Mouse (Mus musculus): ENCODE measurements around the gene Enho. TPM values are rescaled to one million over a fixed set of nuclear protein-coding genes. Genes with fewer than 3 reads are reported as not detected.
A peak's percentile ranks its signal among the peaks of the same experiment; 100 is the strongest.
"Not testable (repeated sequence)": the region's sequence is repeated elsewhere in the genome, so short reads cannot be mapped to it uniquely, and the experiment has no call there.

The Enho gene
- 115 and 117 TPM in 2 replicates for polyA plus RNA-seq (2015; fragmentation: Nextera tagmentation; extraction: Ambion mirVana)

DNA sequence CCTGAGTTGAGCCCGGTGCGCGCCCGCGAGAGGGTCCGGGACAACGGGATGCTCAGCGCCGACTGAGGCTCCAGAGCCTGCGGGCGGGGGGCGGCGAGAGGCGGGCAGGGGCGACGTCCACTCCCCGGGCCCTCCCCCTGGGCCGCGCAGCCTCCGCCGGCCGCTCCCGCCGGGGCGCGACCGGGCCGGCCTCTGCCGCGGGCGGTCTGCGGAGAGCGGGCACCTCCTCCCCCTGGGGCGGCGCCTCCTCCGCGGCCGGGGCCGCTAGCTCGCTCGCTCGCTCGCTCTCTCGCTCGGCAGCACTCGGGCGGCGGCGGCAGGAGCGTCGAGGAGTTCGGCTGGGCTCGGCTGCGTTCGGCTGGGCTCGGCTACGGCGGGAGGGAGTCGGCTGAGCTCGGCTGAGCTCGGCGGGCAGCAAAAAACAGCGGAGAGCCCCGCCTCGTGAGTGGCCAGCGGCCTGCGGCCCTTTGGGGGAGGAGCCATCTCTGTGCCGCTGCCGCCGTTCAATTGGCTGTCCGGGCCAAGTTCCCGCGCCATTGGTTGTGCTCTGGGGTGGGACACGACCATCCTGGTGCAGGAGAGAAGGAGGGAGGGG lies at the start of gene Enho:
Gene Enho (minus strand): TSS at position 412 of the 595 bp plus-strand sequence.
- Histone ChIP-seq H3K9ac (ENCODE audit: low read depth, low read length) (peak within 1 kb of the TSS; percentile 98), H3K4me3 (ENCODE audit: low read length) (peak within 1 kb of the TSS; percentile 81), H3K4me2 (ENCODE audit: low read length) (peak within 1 kb of the TSS; percentile 87), H3K4me1 (ENCODE audit: control insufficient read depth, insufficient read depth, low read depth, low read length) (peaks cover 40% of the 10 kb centered on the region), H3K27ac (ENCODE audit: low read depth, low read length) (peak within 1 kb of the TSS; percentile 93), H3K36me3 (ENCODE audit: control insufficient read depth, insufficient read depth, low read length) (0 out of 2 replicates have a peak, but pooled peaks cover 2% of the 10 kb centered on the region), H3K9me3 (ENCODE audit: control insufficient read depth, low read length) (no peaks in the 10 kb centered on the region), H3K27me3 (replicated peaks; ENCODE audit: control insufficient read depth, insufficient read depth, low read length) (no peaks in the 10 kb centered on the region)
- ATAC-seq, result peak; percentile 91
- WGBS, result under 1% methylated on average over 46 of the region's 74 CpGs

DNA sequence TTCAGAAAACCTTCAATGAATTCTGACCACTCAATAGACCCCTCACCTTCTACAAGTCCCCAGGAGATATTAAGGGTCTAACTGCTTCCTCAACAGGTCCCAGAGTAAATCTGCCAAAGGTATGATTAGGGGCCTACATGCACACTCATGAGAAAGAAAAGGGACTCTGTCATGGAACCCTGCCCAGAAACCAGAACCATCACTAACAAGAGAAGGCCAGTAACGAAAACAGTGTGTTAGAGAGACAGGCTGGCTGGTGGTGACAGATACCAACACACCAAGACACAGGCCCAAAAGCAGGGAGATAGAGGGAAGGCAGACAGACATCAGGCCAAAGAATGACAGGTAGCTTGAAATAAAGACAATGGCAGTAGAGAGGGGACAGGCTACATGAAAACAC lies 48.4 kb upstream of the Enho start:
- H3K9me3 ChIP-seq (ENCODE audit: control insufficient read depth, low read length); H3K9ac ChIP-seq (ENCODE audit: low read depth, low read length); H3K27ac ChIP-seq (ENCODE audit: low read depth, low read length); ATAC-seq; H3K4me1 ChIP-seq (ENCODE audit: control insufficient read depth, insufficient read depth, low read depth, low read length); H3K4me3 ChIP-seq (ENCODE audit: low read length); H3K4me2 ChIP-seq (ENCODE audit: low read length); H3K27me3 ChIP-seq (replicated peaks; ENCODE audit: control insufficient read depth, insufficient read depth, low read length); H3K36me3 ChIP-seq (ENCODE audit: control insufficient read depth, insufficient read depth, low read length): not testable (repeated sequence)
- 37% methylated on average over 1 of the region's 1 CpGs for WGBS

DNA sequence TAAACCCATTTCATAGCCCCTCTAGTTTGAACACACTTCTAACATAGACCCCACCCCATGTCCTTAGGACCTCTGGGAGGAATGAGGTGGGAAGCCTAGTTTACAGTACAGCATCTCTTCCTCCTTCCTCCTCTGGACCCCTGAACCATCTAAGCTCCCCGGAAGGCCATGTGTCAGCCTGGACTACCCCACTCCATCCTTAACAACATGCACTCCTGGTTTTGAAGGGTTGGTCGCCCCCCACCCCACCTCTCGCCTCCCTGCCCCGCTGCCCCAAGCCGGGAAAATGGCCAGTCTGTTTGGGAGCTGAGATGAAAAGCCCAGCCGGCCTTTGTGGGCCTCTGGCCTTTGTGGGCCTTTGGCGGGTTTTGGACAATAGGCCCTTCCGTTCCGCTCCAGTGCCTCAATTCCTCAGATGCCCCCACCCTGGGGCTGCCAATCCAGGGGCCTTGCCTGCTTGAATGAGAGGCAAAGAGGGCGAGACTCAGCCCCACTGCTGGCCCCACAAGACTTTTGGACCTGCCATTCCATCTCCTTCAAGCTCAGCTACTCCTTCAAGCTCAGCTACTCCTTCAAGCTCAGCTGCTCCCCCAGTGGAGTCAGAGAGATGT lies 45.9 kb upstream of the Enho start:
- ATAC-seq, result 0 out of 2 replicates have a peak, but pooled peaks have one; percentile 14
- H3K4me3 ChIP-seq (ENCODE audit: low read length); H3K27me3 ChIP-seq (replicated peaks; ENCODE audit: control insufficient read depth, insufficient read depth, low read length); H3K36me3 ChIP-seq (ENCODE audit: control insufficient read depth, insufficient read depth, low read length); H3K4me2 ChIP-seq (ENCODE audit: low read length); H3K9ac ChIP-seq (ENCODE audit: low read depth, low read length); H3K9me3 ChIP-seq (ENCODE audit: control insufficient read depth, low read length); H3K27ac ChIP-seq (ENCODE audit: low read depth, low read length): not testable (repeated sequence)
- 14% methylated on average over 5 of the region's 10 CpGs for WGBS
- peaks cover 12% of the 10 kb centered on the region for H3K4me1 ChIP-seq (ENCODE audit: control insufficient read depth, insufficient read depth, low read depth, low read length)

DNA sequence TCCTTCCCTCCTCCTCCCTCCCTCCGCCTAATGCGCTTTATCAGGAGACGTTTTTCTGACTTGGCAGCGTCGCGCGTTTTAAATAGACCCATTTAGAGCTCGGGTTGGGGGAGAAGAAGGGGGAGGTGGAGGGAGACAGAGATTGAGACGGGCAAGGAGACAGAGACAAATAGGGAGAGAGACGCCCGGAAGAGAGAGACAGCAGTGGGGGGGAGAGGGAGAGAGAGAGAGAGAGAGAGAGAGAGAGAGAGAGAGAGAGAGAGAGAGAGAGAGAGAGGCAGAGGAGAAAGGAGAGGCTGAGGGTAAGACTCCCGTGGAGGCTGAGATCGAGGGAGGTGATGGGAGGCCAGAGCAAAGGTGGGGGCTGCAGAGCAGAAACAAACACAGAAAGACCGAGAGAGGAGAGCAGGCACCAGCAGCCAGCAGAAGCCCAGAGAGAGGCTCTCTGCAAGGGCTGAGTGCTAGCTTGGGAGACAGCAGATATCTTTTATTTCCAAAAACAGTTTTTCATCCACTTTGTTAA lies 44.9 kb upstream of the Enho start:
- not testable (repeated sequence) for H3K4me2 ChIP-seq (ENCODE audit: low read length); H3K4me3 ChIP-seq (ENCODE audit: low read length); H3K27ac ChIP-seq (ENCODE audit: low read depth, low read length); H3K9me3 ChIP-seq (ENCODE audit: control insufficient read depth, low read length); H3K27me3 ChIP-seq (replicated peaks; ENCODE audit: control insufficient read depth, insufficient read depth, low read length); ATAC-seq; H3K36me3 ChIP-seq (ENCODE audit: control insufficient read depth, insufficient read depth, low read length); H3K9ac ChIP-seq (ENCODE audit: low read depth, low read length)
- 1% methylated on average over 13 of the region's 14 CpGs for WGBS
- H3K4me1 ChIP-seq (ENCODE audit: control insufficient read depth, insufficient read depth, low read depth, low read length), result peaks cover 14% of the 10 kb centered on the region

DNA sequence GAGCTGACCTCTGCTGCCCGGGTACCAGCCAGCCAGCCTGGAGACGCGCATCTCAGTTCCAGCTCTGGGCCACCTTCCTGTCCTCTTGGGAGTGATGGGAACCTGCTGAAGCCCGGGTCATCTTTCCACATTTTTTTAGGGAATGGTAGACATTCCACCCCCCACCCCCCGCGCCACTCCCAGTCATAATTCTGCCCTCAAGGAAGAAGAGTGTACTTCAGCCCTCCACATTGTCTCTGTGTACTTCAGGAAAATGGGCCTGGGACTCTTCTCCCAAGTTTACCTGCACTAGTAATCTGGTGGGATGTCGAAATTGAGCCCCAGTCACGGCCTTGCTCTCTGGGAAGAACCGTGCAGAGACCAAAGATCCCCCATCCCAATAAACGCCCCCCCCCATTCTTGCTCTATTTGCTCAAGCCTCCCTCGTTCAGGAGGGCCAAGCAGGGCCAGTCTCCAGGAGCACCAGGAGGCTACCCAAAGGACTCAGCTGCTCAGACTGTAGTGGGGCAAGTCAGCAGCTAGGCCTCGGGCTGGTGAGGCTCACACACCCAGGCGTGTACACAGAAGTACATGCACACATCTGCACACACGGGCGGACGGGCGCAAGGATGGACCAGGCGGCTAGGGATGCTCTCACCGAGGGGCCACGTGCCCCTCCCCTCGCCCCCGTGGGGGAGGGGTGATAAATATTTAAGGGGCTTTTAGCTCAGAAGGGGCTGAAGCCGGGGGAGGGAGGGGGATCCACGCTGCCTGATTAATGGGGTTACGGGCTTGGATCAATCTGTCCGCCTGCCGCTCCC lies 44.2 kb upstream of the Enho start:
- H3K4me1 ChIP-seq (ENCODE audit: control insufficient read depth, insufficient read depth, low read depth, low read length), result peaks cover 18% of the 10 kb centered on the region
- H3K27me3 ChIP-seq (replicated peaks; ENCODE audit: control insufficient read depth, insufficient read depth, low read length); H3K9ac ChIP-seq (ENCODE audit: low read depth, low read length); H3K9me3 ChIP-seq (ENCODE audit: control insufficient read depth, low read length); H3K36me3 ChIP-seq (ENCODE audit: control insufficient read depth, insufficient read depth, low read length); H3K27ac ChIP-seq (ENCODE audit: low read depth, low read length): not testable (repeated sequence)
- 2% methylated on average over 17 of the region's 27 CpGs for WGBS
- H3K4me3 ChIP-seq (ENCODE audit: low read length), result peak overlapping the region; percentile 6; the same call in 1 of the 2 replicates
- peak overlapping the region; percentile 34 for H3K4me2 ChIP-seq (ENCODE audit: low read length)
- ATAC-seq, result peak; percentile 32; the same call in 1 of the 2 replicates

- not testable (repeated sequence) for H3K36me3 ChIP-seq (ENCODE audit: control insufficient read depth, insufficient read depth, low read length); H3K9ac ChIP-seq (ENCODE audit: low read depth, low read length); H3K9me3 ChIP-seq (ENCODE audit: control insufficient read depth, low read length); H3K27ac ChIP-seq (ENCODE audit: low read depth, low read length); H3K27me3 ChIP-seq (replicated peaks; ENCODE audit: control insufficient read depth, insufficient read depth, low read length)
- peak; percentile 17 for ATAC-seq
- peak overlapping the region; percentile 20; the same call in 1 of the 2 replicates for H3K4me3 ChIP-seq (ENCODE audit: low read length)
- WGBS, result 0% methylated on average over 2 of the region's 27 CpGs
- peak overlapping the region; percentile 41 for H3K4me2 ChIP-seq (ENCODE audit: low read length)
- H3K4me1 ChIP-seq (ENCODE audit: control insufficient read depth, insufficient read depth, low read depth, low read length), result peaks cover 23% of the 10 kb centered on the region
These were observed 43.2 kb upstream of the Enho start for GRCm38 (mm10) chr4:41683303-41683702.

DNA sequence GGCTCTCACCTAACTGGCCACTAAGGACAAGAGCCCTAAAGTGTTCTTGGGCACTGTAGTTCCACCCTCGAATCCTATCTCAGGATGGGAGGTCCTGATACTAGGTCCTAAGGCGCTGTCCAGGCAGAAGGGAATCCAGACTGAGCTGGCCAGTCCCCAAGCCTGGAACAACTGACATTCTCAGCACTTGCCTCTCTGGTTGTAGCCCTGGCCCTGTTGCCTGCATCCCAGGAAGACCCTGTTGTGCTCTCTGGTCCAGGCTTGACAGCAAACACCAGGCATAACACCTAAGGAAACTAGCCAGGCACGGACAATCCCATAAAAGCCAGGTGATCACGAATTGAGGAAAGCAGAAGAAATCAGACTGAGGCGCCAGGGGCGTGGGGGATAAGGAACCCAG lies 42.7 kb upstream of the Enho start:
- Histone ChIP-seq H3K4me2 (ENCODE audit: low read length) (peak overlapping the region; percentile 21; the same call in 1 of the 2 replicates), H3K4me3 (ENCODE audit: low read length) (no peak overlapping the region), H3K36me3 (ENCODE audit: control insufficient read depth, insufficient read depth, low read length) (no peaks in the 10 kb centered on the region), H3K4me1 (ENCODE audit: control insufficient read depth, insufficient read depth, low read depth, low read length) (peaks cover 27% of the 10 kb centered on the region), H3K9me3 (ENCODE audit: control insufficient read depth, low read length) (no peaks in the 10 kb centered on the region), H3K9ac (ENCODE audit: low read depth, low read length) (peak overlapping the region; percentile 35), H3K27me3 (replicated peaks; ENCODE audit: control insufficient read depth, insufficient read depth, low read length) (no peaks in the 10 kb centered on the region), H3K27ac (ENCODE audit: low read depth, low read length) (no peak overlapping the region)
- WGBS, result 30% methylated on average over 6 of the region's 6 CpGs
- ATAC-seq, result no peak

GRCm38 (mm10) chr4:41681947-41682346 lies 41.8 kb upstream of the Enho start:
- Histone ChIP-seq H3K36me3 (ENCODE audit: control insufficient read depth, insufficient read depth, low read length) (no peaks in the 10 kb centered on the region), H3K4me1 (ENCODE audit: control insufficient read depth, insufficient read depth, low read depth, low read length) (peaks cover 35% of the 10 kb centered on the region), H3K27ac (ENCODE audit: low read depth, low read length) (no peak overlapping the region), H3K4me2 (ENCODE audit: low read length) (no peak overlapping the region), H3K9ac (ENCODE audit: low read depth, low read length) (no peak overlapping the region), H3K9me3 (ENCODE audit: control insufficient read depth, low read length) (no peaks in the 10 kb centered on the region), H3K4me3 (ENCODE audit: low read length) (no peak overlapping the region), H3K27me3 (replicated peaks; ENCODE audit: control insufficient read depth, insufficient read depth, low read length) (no peaks in the 10 kb centered on the region)
- WGBS, result 60% methylated on average over 10 of the region's 10 CpGs
- ATAC-seq, result no peak

DNA sequence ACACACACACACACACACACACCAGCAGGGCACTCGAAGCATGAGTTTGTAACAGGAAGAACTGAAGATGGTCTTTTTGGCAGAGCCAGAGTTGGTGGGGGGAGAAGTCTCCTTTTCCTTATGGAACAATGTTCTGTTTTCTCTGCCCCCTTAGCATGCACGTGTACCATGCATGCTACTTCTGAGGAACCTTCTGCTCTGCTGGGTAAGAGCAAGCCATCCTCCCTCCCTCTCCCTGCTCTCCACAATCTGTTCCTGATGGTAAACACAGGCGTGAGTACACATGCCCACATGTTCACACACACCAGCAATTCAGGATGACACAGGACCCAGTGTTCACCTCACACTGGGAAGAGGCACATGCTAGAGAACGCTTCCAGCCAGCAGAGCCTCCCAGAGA lies 41.1 kb upstream of the Enho start:
- ATAC-seq, result no peak
- H3K4me3 ChIP-seq (ENCODE audit: low read length), result no peak overlapping the region
- no peaks in the 10 kb centered on the region for H3K27me3 ChIP-seq (replicated peaks; ENCODE audit: control insufficient read depth, insufficient read depth, low read length)
- WGBS, result 41% methylated on average over 4 of the region's 4 CpGs
- no peaks in the 10 kb centered on the region for H3K9me3 ChIP-seq (ENCODE audit: control insufficient read depth, low read length)
- peaks cover 42% of the 10 kb centered on the region for H3K4me1 ChIP-seq (ENCODE audit: control insufficient read depth, insufficient read depth, low read depth, low read length)
- no peak overlapping the region for H3K27ac ChIP-seq (ENCODE audit: low read depth, low read length)
- H3K9ac ChIP-seq (ENCODE audit: low read depth, low read length), result no peak overlapping the region
- no peaks in the 10 kb centered on the region for H3K36me3 ChIP-seq (ENCODE audit: control insufficient read depth, insufficient read depth, low read length)
- no peak overlapping the region for H3K4me2 ChIP-seq (ENCODE audit: low read length)

All from hindbrain, embryonic 16.5 days (tissue).